Mouse (Mus musculus) liver, embryonic 15.5 days (tissue): ENCODE data around the gene Rptn. TPM values are rescaled to one million over a fixed set of nuclear protein-coding genes. Genes with fewer than 3 reads are reported as not detected.
"Not testable (repeated sequence)": the region's sequence is repeated elsewhere in the genome, so short reads cannot be mapped to it uniquely, and the experiment has no call there.

Experiments used
- ATAC-seq: fragments of 200-750 bp; cut with Nextera tagmentation; 2 replicates; pipeline ENCODE4 v1.8.0; 2017; ENCODE audit warnings: moderate number of reproducible peaks, mild to moderate bottlenecking, moderate library complexity; ENCODE audit not compliant: insufficient read depth
- H3K27ac ChIP-seq: fragments of 300-500 bp; sonication (generic); replicated peaks from 2 replicates; pipeline ENCODE4 v1.5.1; 2015; ENCODE audit warnings: mild to moderate bottlenecking, inconsistent platforms
- H3K27me3 ChIP-seq: fragments of 300-500 bp; sonication (generic); 2 replicates; pipeline ENCODE4 v1.6.1; 2015; ENCODE audit warnings: mild to moderate bottlenecking, inconsistent platforms
- H3K36me3 ChIP-seq: fragments of 300-500 bp; sonication (generic); replicated peaks from 2 replicates; pipeline ENCODE4 v1.6.1; 2015; ENCODE audit warnings: moderate library complexity, mild to moderate bottlenecking, inconsistent platforms
- H3K4me1 ChIP-seq: fragments of 300-500 bp; sonication (generic); replicated peaks from 2 replicates; pipeline ENCODE4 v1.6.1; 2015; ENCODE audit warnings: inconsistent platforms
- H3K4me2 ChIP-seq: fragments of 300-500 bp; sonication (generic); 2 replicates; pipeline ENCODE4 v1.6.1; 2015; ENCODE audit warnings: moderate library complexity, mild to moderate bottlenecking, inconsistent platforms
- H3K4me3 ChIP-seq: fragments of 300-500 bp; sonication (generic); replicated peaks from 2 replicates; pipeline ENCODE4 v1.5.1; 2015; ENCODE audit warnings: mild to moderate bottlenecking, inconsistent platforms
- H3K9ac ChIP-seq: fragments of 300-500 bp; sonication (generic); 2 replicates; pipeline ENCODE4 v1.6.1; 2015; ENCODE audit warnings: moderate library complexity, mild to moderate bottlenecking, inconsistent platforms
- H3K9me3 ChIP-seq: fragments of 300-500 bp; sonication (generic); replicated peaks from 2 replicates; pipeline ENCODE4 v1.6.1; 2016; ENCODE audit warnings: inconsistent platforms
- WGBS: fragments of 180-500 bp; shearing (Covaris S2); methylation state at CpG from one replicate; pipeline ENCODE4 v1.1.7; 2015; ENCODE audit warnings: mixed read lengths; ENCODE audit not compliant: insufficient replicate concordance; 5-methylcytosine and 5-hydroxymethylcytosine counted together
- polyA plus RNA-seq: library from polyadenylated mRNA; unstranded; fragments of >200 nt; fragmentation: Nextera tagmentation; extraction: Ambion mirVana; gene quantifications from 2 replicates; pipeline ENCODE4 v1.2.1, GENCODE M21; 2015

The Rptn gene
- polyA plus RNA-seq, 1 experiment from 2014 or later, result not detected

GRCm38 (mm10) chr3:93406992-93407391, 13.5 kb downstream of the Rptn start:
- Histone ChIP-seq H3K9ac (no peak overlapping the region), H3K9me3 (no peaks in the 10 kb centered on the region), H3K27ac (no peak overlapping the region), H3K4me1 (no peaks in the 10 kb centered on the region), H3K4me3 (no peak overlapping the region), H3K36me3 (no peaks in the 10 kb centered on the region), H3K27me3 (no peaks in the 10 kb centered on the region), H3K4me2 (no peak overlapping the region)
- 23% methylated on average over 5 of the region's 5 CpGs for WGBS
- no peak for ATAC-seq

DNA sequence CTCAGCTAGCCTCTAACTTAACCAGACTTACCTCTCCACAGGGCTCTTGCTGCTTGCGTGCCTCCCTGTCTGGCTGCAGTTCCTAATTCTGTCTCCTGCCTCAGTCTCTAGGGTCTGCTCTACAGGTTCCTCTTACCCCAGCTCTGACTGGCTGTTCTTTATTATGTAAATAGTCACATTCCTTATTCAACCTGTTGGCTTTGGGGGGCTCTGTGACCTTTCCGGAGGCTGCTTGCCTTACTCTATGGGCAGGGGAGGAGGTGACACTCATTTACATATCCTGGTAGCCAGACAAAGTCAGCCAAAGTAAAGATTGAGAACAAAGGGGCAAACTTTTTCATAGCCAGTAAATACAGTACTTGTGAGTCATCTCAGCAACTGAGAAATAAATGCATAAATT, 18.4 kb downstream of the Rptn start:
- no peak overlapping the region for H3K4me2 ChIP-seq
- no peak overlapping the region for H3K27ac ChIP-seq
- H3K4me3 ChIP-seq, result no peak overlapping the region
- no peaks in the 10 kb centered on the region for H3K27me3 ChIP-seq
- no peaks in the 10 kb centered on the region for H3K4me1 ChIP-seq
- no peaks in the 10 kb centered on the region for H3K9me3 ChIP-seq
- ATAC-seq, result no peak
- no peaks in the 10 kb centered on the region for H3K36me3 ChIP-seq
- WGBS, result 26% methylated on average over 2 of the region's 2 CpGs
- H3K9ac ChIP-seq, result no peak overlapping the region

GRCm38 (mm10) chr3:93431673-93432072, 38.2 kb downstream of the Rptn start:
- no peaks in the 10 kb centered on the region for H3K4me1 ChIP-seq
- no peak overlapping the region for H3K27ac ChIP-seq
- no peak overlapping the region for H3K4me2 ChIP-seq
- 41% methylated on average over 3 of the region's 3 CpGs for WGBS
- H3K9me3 ChIP-seq, result no peaks in the 10 kb centered on the region
- H3K9ac ChIP-seq, result no peak overlapping the region
- no peak for ATAC-seq
- H3K36me3 ChIP-seq, result no peaks in the 10 kb centered on the region
- H3K27me3 ChIP-seq, result no peaks in the 10 kb centered on the region
- H3K4me3 ChIP-seq, result no peak overlapping the region

DNA sequence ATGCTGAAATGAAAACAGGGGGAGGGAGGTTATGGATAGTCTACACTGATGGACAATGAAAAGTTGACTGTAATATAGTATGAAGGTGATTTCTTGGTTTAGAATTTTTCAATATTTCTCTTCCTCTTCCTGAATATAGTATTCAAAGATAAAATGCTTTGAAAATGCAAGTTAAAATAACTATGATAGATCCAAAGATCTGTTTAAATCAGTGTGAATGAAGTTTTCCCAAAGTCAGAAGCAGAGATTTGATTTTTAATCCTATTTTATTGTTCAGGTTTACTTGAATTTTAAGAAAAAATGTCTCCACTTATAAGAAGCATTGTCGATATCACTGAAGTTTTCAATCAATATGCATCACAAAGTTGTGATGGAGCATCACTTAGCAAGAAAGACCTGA, 48.5 kb downstream of the Rptn start, which contains the start of gene Tchh:
Gene Tchh, plus strand, starts transcription at position 301 of the 400 bp plus-strand sequence.
- H3K4me3 ChIP-seq, result no peak within 1 kb of the TSS
- H3K4me1 ChIP-seq, result peaks cover 10% of the 10 kb centered on the region
- H3K27ac ChIP-seq, result no peak within 1 kb of the TSS
- no peaks in the 10 kb centered on the region for H3K36me3 ChIP-seq
- no peak within 1 kb of the TSS for H3K9ac ChIP-seq
- no peak for ATAC-seq
- H3K27me3 ChIP-seq, result peaks cover 58% of the 10 kb centered on the region
- WGBS, result 58% methylated on average over 1 of the region's 1 CpGs
- H3K9me3 ChIP-seq, result no peaks in the 10 kb centered on the region
- no peak within 1 kb of the TSS for H3K4me2 ChIP-seq

GRCm38 (mm10) chr3:93443501-93444101, 50.1 kb downstream of the Rptn start:
- H3K27ac ChIP-seq, result no peak overlapping the region
- no peak for ATAC-seq
- peaks cover 12% of the 10 kb centered on the region for H3K4me1 ChIP-seq
- peaks cover 72% of the 10 kb centered on the region for H3K27me3 ChIP-seq
- H3K4me2 ChIP-seq, result peak overlapping the region; percentile 69
- WGBS, result under 1% methylated on average over 38 of the region's 38 CpGs
- no peak overlapping the region for H3K9ac ChIP-seq
- peak overlapping the region; percentile 53 for H3K4me3 ChIP-seq
- H3K9me3 ChIP-seq, result no peaks in the 10 kb centered on the region
- no peaks in the 10 kb centered on the region for H3K36me3 ChIP-seq

- Histone ChIP-seq H3K9me3 (no peaks in the 10 kb centered on the region), H3K4me3 (peak overlapping the region; percentile 53), H3K4me1 (peaks cover 12% of the 10 kb centered on the region), H3K4me2 (peak overlapping the region; percentile 69), H3K27ac (no peak overlapping the region), H3K9ac (no peak overlapping the region), H3K36me3 (no peaks in the 10 kb centered on the region), H3K27me3 (peaks cover 75% of the 10 kb centered on the region)
- peak; percentile 51 for ATAC-seq
- under 1% methylated on average over 56 of the region's 56 CpGs for WGBS
Measured at GRCm38 (mm10) chr3:93444343-93445164, 51.1 kb downstream of the Rptn start.

- no peak for ATAC-seq
- Histone ChIP-seq H3K4me1 (peaks cover 12% of the 10 kb centered on the region), H3K4me2 (peak overlapping the region; percentile 69), H3K27me3 (peaks cover 82% of the 10 kb centered on the region), H3K9me3 (no peaks in the 10 kb centered on the region), H3K36me3 (no peaks in the 10 kb centered on the region), H3K4me3 (peak overlapping the region; percentile 53), H3K27ac (no peak overlapping the region), H3K9ac (no peak overlapping the region)
- WGBS, result 1% methylated on average over 36 of the region's 36 CpGs
Measured at GRCm38 (mm10) chr3:93445165-93445705, 51.7 kb downstream of the Rptn start.

- 1% methylated on average over 54 of the region's 54 CpGs for WGBS
- Histone ChIP-seq H3K27me3 (peaks cover 75% of the 10 kb centered on the region), H3K36me3 (no peaks in the 10 kb centered on the region), H3K9me3 (no peaks in the 10 kb centered on the region), H3K9ac (no peak overlapping the region), H3K27ac (no peak overlapping the region), H3K4me3 (peak overlapping the region; percentile 42), H3K4me2 (peak overlapping the region; percentile 69), H3K4me1 (peaks cover 12% of the 10 kb centered on the region)
- ATAC-seq, result no peak
Measured at GRCm38 (mm10) chr3:93446128-93446755, 52.7 kb downstream of the Rptn start.

DNA sequence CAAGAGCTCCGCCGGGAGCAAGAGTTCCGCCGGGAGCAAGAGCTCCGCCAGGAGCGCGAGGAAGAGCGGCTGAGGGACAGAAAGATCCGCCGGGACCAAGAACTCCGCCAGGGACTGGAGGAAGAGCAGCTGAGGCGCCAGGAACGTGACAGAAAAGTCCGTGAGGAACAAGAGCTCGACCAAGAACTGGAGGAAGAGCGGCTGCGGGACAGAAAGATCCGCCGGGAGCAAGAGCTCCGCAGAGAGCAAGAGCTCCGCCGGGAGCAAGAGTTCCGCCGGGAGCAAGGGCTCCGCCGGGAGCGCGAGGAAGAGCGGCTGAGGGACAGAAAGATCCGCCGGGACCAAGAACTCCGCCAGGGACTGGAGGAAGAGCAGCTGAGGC, 53.2 kb downstream of the Rptn start:
- under 1% methylated on average over 32 of the region's 32 CpGs for WGBS
- not testable (repeated sequence) for H3K9ac ChIP-seq, H3K9me3 ChIP-seq, H3K36me3 ChIP-seq, H3K27ac ChIP-seq, ATAC-seq
- Histone ChIP-seq H3K4me3 (peak overlapping the region; percentile 42), H3K27me3 (peaks cover 79% of the 10 kb centered on the region), H3K4me2 (peak overlapping the region; percentile 69), H3K4me1 (peaks cover 12% of the 10 kb centered on the region)

DNA sequence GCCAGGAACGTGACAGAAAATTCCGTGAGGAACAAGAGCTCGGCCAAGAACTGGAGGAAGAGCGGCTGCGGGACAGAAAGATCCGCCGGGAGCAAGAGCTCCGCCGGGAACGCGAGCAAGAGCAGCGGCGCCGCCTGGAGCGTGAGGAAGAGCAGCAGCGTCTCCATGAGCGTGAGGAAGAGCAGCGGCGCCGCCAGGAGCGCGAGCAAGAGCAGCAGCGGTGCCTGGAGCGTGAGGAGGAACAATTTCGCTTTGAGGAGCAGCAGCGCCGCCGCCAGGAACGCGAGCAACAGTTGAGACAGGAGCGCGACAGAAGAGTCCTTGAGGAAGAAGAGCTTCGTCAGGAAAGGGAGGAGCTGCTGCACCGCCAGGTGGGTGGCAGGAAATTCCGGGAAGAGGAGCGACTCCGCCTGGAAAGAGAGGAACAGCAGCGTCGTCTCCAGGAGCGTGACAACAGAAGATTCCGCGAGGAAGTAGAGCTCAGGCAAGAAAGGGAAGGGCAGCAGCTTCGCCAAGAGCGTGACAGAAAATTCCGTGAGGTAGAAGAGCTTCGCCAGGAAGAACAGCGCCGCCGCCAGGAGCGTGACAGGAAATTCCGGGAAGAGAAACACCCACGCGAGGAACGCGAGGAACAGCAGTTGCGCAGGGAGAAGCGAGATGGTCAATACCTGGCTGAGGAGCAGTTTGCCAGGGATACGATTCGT, 53.8 kb downstream of the Rptn start:
- Histone ChIP-seq H3K4me1 (peaks cover 12% of the 10 kb centered on the region), H3K36me3 (no peaks in the 10 kb centered on the region), H3K9me3 (no peaks in the 10 kb centered on the region), H3K4me2 (peak overlapping the region; percentile 69), H3K27me3 (peaks cover 78% of the 10 kb centered on the region), H3K9ac (no peak overlapping the region), H3K4me3 (peak overlapping the region; percentile 42), H3K27ac (no peak overlapping the region)
- ATAC-seq, result no peak
- WGBS, result under 1% methylated on average over 59 of the region's 59 CpGs
